Mouse (Mus musculus): ENCODE results near the gene Gm10837.

DNA sequence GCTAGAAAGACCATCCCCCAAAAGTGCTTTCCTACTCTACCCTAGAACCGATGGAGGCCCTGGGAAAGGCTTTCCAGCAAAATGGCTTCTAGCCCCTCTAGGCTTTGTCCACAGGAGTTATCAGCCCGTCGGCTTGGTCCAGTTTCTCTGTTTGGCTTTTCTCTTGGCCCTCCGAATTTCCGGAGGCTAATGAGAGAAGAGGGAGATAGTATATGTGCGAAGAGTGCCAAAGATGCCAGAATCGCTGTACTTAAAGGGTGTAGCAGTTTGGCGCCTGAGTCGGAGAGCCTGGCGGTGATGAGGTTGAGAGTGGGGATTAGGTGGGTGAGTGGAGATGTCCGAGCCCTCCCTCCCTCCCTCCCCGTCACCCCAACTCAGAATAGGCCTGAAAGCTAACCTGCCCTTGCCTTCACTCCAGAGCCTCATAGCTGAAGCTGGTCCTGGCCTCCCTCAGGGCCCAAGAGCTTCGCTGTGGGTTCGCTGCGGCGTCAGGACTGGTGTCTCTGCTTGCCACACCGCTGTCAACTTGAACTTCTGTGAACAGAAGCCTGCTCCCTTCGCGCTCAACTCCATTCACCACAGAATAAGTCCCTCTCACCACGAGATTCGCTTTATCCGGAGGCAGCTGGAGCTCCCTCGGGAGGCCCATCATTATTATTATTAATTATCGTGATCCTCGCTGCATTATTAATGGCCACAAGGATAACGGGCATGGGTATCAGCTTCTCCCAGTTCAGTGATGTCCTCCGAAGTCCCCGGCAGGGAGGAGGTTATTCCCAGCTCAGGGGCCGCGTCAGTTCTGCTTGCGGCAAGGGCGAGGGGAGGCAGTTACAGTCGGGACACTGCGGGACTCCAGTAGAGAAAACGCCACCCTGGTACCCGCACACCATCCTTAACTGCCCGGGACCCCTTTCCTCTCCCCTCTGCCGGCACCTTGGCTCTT lies 8.0 kb upstream of the Gm10837 start:
- TF ChIP-seq CTCF (IDR thresholded peaks at IDR 0.05; ENCODE audit: low read depth) (no peak), EP300 (IDR thresholded peaks at IDR 0.05; ENCODE audit: low read depth) (no peak)

All from liver, postnatal 0 days (tissue).